Mouse (Mus musculus) heart, postnatal 14 days (tissue): ENCODE data around the gene Srbd1. TPM values are rescaled to one million over a fixed set of nuclear protein-coding genes. Genes with fewer than 3 reads are reported as not detected.

Experiments used
- DNase-seq, 2 experiments: peaks; one replicate each; pipeline ENCODE4 v3.0.0; 2021 to 2022
- intact Hi-C: fragments of 180-260 bp; cut with DNase I; formaldehyde crosslinking; loops from one replicate; pipeline ENCODE4 v1.15.1; 2025
- total RNA-seq, 2 experiments: library from RNA; stranded (reverse); gene quantifications; 2 replicates each; pipeline ENCODE4 v1.2.3; 2021

Srbd1 gene
- total RNA-seq, 2 experiments from 2014 or later, result 12.0 to 13.0 TPM

DNA sequence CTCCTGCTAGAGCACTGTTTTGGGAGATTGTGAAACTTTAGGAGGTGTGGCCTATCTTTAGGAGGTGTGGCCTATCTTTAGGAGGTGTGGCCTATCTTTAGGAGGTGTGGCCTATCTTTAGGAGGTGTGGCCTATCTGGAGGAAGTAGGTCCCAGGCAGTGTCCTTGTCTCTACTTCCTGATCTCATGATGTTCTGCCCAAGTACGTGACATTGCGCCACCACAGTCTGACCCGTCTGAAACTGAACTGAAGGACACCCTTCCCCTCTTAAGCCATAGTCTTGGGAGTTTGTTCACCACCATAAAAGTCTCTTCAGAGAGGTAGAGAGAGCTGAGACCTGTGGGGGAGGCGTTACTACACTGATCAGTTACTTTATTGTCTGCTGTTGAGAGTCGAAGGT lies 202.9 kb downstream of the Srbd1 start:
- intact Hi-C loops, result no loop called here
- no peak for DNase-seq

DNA sequence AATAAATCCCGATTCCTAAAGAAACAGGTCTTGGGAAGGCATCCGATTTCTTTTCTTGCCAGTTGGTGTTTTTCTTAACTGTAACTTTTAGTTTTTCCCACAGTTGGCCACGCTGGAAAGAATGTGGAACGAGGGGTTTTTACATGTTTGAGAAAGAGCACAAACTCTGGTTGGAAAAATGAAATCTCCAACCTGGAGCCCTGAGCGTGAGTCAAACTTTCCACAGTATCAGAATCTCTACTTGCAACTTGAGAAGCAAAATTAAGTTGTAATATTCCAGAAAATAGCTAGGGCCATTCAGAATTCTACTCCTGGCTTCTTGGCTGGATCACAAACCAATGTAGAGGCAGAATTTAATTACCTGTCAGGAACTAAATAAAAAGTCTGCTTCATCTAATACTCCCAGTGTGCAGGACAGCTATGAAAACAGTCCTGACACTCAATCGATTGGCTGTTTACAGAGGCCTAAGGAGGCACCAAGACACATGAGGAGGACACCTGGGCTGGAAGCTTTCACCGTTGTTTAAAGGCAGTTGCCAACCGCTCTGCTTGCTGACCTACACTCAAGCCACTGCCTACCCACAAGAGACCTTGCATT lies 203.7 kb downstream of the Srbd1 start:
- DNase-seq, result no peak
- intact Hi-C loops, result no loop called here

DNA sequence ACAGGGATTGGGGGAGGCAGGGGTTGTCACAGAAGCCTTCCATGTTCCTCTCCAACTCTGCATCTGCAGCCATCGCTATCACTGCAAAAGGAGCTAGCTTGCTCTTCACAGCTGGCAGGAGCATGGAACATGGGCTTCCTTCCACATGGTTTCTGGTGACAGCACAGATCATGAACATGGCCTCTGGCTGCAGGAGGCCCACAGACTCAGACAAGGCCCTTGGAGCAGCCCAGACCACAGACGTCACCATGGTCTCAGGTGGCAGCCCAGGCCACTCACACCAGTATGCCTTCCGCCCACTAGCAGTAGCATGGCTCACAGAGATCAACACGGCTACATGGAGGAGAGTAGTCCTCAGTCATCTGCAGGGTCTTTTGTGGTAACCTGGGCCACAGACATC lies 207.8 kb downstream of the Srbd1 start:
- intact Hi-C loops, result no loop called here
- no peak for DNase-seq

DNA sequence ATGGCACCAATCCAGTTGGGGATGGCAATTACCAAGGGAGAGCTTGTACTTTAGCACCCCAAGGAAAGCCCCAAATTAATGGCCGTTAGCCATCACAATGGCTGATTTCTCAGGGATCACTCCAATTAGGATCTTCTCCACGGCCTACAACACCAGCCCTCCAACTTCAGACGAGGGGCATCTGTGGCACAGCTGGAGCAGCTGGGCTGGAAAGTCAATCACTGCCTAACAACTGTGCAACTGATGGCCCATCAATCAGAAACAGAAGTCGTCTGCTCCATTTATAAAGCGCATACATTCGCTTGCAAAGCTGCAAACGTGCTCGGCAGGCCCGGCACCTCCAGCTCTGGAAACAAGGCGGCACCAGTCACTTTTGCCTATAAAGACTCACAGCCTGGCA lies 209.7 kb downstream of the Srbd1 start:
- no peak for DNase-seq
- intact Hi-C loops, result no loop called here

Other genes with a start within 250 kb of the Srbd1 start
- gene Prkce, start 22.6 kb upstream of the Srbd1 start, total RNA-seq, result 10 to 100 TPM; 28.7 to 29.1 TPM